Mouse (Mus musculus): ENCODE data around the gene Ift52. TPM values are rescaled to one million over a fixed set of nuclear protein-coding genes. Genes with fewer than 3 reads are reported as not detected.

Ift52 gene
- polyA plus RNA-seq, 1 experiment from 2014 or later = 58.6 TPM

GRCm38 (mm10) chr2:162999744-163000143 lies 17.4 kb upstream of the Ift52 start:
- 31% methylated on average over 3 of the region's 3 CpGs for WGBS
- Histone ChIP-seq H3K4me3 (ENCODE audit: low read depth, low read length) (no peak overlapping the region), H3K4me2 (no peak overlapping the region), H3K9me3 (ENCODE audit: control insufficient read depth, low read length) (no peaks in the 10 kb centered on the region), H3K4me1 (ENCODE audit: control insufficient read depth, insufficient read depth, low read length) (peaks cover 3% of the 10 kb centered on the region; the same call in 1 of the 2 replicates), H3K27ac (ENCODE audit: low read depth, low read length) (no peak overlapping the region), H3K27me3 (ENCODE audit: control insufficient read depth, insufficient read depth, low read length) (no peaks in the 10 kb centered on the region), H3K36me3 (ENCODE audit: control insufficient read depth, insufficient read depth, low read length) (no peaks in the 10 kb centered on the region), H3K9ac (ENCODE audit: low read length) (no peak overlapping the region)
- no peak for ATAC-seq (ENCODE audit: low FRiP score)
- peak; percentile 84 for DNase-seq (ENCODE audit: low spot score, missing footprints)

GRCm38 (mm10) chr2:163001071-163001470 lies 16.1 kb upstream of the Ift52 start:
- 88% methylated on average over 1 of the region's 1 CpGs for WGBS
- Histone ChIP-seq H3K36me3 (ENCODE audit: control insufficient read depth, insufficient read depth, low read length) (no peaks in the 10 kb centered on the region), H3K4me1 (ENCODE audit: control insufficient read depth, insufficient read depth, low read length) (peaks cover 3% of the 10 kb centered on the region; the same call in 1 of the 2 replicates), H3K27ac (ENCODE audit: low read depth, low read length) (no peak overlapping the region), H3K9me3 (ENCODE audit: control insufficient read depth, low read length) (no peaks in the 10 kb centered on the region), H3K4me2 (no peak overlapping the region), H3K9ac (ENCODE audit: low read length) (no peak overlapping the region), H3K27me3 (ENCODE audit: control insufficient read depth, insufficient read depth, low read length) (no peaks in the 10 kb centered on the region), H3K4me3 (ENCODE audit: low read depth, low read length) (no peak overlapping the region)
- DNase-seq (ENCODE audit: low spot score, missing footprints) (no peak), ATAC-seq (ENCODE audit: low FRiP score) (no peak)

GRCm38 (mm10) chr2:163007299-163007698 lies 9.9 kb upstream of the Ift52 start:
- H3K4me2 ChIP-seq = no peak overlapping the region
- ATAC-seq (ENCODE audit: low FRiP score) (no peak), DNase-seq (ENCODE audit: low spot score, missing footprints) (no peak)
- 82% methylated on average over 4 of the region's 4 CpGs for WGBS
- H3K4me1 ChIP-seq (ENCODE audit: control insufficient read depth, insufficient read depth, low read length) = no peaks in the 10 kb centered on the region
- no peaks in the 10 kb centered on the region for H3K27me3 ChIP-seq (ENCODE audit: control insufficient read depth, insufficient read depth, low read length)
- no peak overlapping the region for H3K4me3 ChIP-seq (ENCODE audit: low read depth, low read length)
- H3K9me3 ChIP-seq (ENCODE audit: control insufficient read depth, low read length) = no peaks in the 10 kb centered on the region
- no peak overlapping the region for H3K27ac ChIP-seq (ENCODE audit: low read depth, low read length)
- no peak overlapping the region for H3K9ac ChIP-seq (ENCODE audit: low read length)
- H3K36me3 ChIP-seq (ENCODE audit: control insufficient read depth, insufficient read depth, low read length) = no peaks in the 10 kb centered on the region

GRCm38 (mm10) chr2:163031289-163031688 lies 14.1 kb downstream of the Ift52 start:
- H3K27ac ChIP-seq (ENCODE audit: low read depth, low read length) = no peak overlapping the region
- H3K9ac ChIP-seq (ENCODE audit: low read length) = no peak overlapping the region
- H3K4me1 ChIP-seq (ENCODE audit: control insufficient read depth, insufficient read depth, low read length) = no peaks in the 10 kb centered on the region
- no peaks in the 10 kb centered on the region for H3K27me3 ChIP-seq (ENCODE audit: control insufficient read depth, insufficient read depth, low read length)
- 90% methylated on average over 5 of the region's 5 CpGs for WGBS
- no peak overlapping the region for H3K4me3 ChIP-seq (ENCODE audit: low read depth, low read length)
- peaks cover 9% of the 10 kb centered on the region; the same call in 1 of the 2 replicates for H3K36me3 ChIP-seq (ENCODE audit: control insufficient read depth, insufficient read depth, low read length)
- H3K4me2 ChIP-seq = no peak overlapping the region
- ATAC-seq (ENCODE audit: low FRiP score) (no peak), DNase-seq (ENCODE audit: low spot score, missing footprints) (no peak)
- H3K9me3 ChIP-seq (ENCODE audit: control insufficient read depth, low read length) = no peaks in the 10 kb centered on the region

- no peak overlapping the region for H3K9ac ChIP-seq (ENCODE audit: low read length)
- ATAC-seq (ENCODE audit: low FRiP score) (no peak), DNase-seq (ENCODE audit: low spot score, missing footprints) (no peak)
- H3K4me1 ChIP-seq (ENCODE audit: control insufficient read depth, insufficient read depth, low read length) = no peaks in the 10 kb centered on the region
- WGBS = 74% methylated on average over 2 of the region's 2 CpGs
- no peaks in the 10 kb centered on the region for H3K27me3 ChIP-seq (ENCODE audit: control insufficient read depth, insufficient read depth, low read length)
- H3K4me3 ChIP-seq (ENCODE audit: low read depth, low read length) = no peak overlapping the region
- H3K36me3 ChIP-seq (ENCODE audit: control insufficient read depth, insufficient read depth, low read length) = peaks cover 9% of the 10 kb centered on the region; the same call in 1 of the 2 replicates
- no peak overlapping the region for H3K27ac ChIP-seq (ENCODE audit: low read depth, low read length)
- no peak overlapping the region for H3K4me2 ChIP-seq
- H3K9me3 ChIP-seq (ENCODE audit: control insufficient read depth, low read length) = no peaks in the 10 kb centered on the region
Measured at GRCm38 (mm10) chr2:163031757-163032156, 14.6 kb downstream of the Ift52 start.

GRCm38 (mm10) chr2:163032622-163033021 lies 15.5 kb downstream of the Ift52 start:
- WGBS = 45% methylated on average over 4 of the region's 4 CpGs
- Histone ChIP-seq H3K4me1 (ENCODE audit: control insufficient read depth, insufficient read depth, low read length) (no peaks in the 10 kb centered on the region), H3K9me3 (ENCODE audit: control insufficient read depth, low read length) (no peaks in the 10 kb centered on the region), H3K4me3 (ENCODE audit: low read depth, low read length) (no peak overlapping the region), H3K36me3 (ENCODE audit: control insufficient read depth, insufficient read depth, low read length) (peaks cover 9% of the 10 kb centered on the region; the same call in 1 of the 2 replicates), H3K27me3 (ENCODE audit: control insufficient read depth, insufficient read depth, low read length) (no peaks in the 10 kb centered on the region), H3K4me2 (no peak overlapping the region), H3K27ac (ENCODE audit: low read depth, low read length) (no peak overlapping the region), H3K9ac (ENCODE audit: low read length) (no peak overlapping the region)
- no peak for ATAC-seq (ENCODE audit: low FRiP score)
- DNase-seq (ENCODE audit: low spot score, missing footprints) = no peak

GRCm38 (mm10) chr2:163039940-163040339 lies 22.8 kb downstream of the Ift52 start:
- Histone ChIP-seq H3K4me1 (ENCODE audit: control insufficient read depth, insufficient read depth, low read length) (no peaks in the 10 kb centered on the region), H3K27me3 (ENCODE audit: control insufficient read depth, insufficient read depth, low read length) (no peaks in the 10 kb centered on the region), H3K4me3 (ENCODE audit: low read depth, low read length) (no peak overlapping the region), H3K4me2 (no peak overlapping the region), H3K36me3 (ENCODE audit: control insufficient read depth, insufficient read depth, low read length) (peaks cover 11% of the 10 kb centered on the region), H3K27ac (ENCODE audit: low read depth, low read length) (no peak overlapping the region), H3K9ac (ENCODE audit: low read length) (no peak overlapping the region), H3K9me3 (ENCODE audit: control insufficient read depth, low read length) (no peaks in the 10 kb centered on the region)
- no peak for DNase-seq (ENCODE audit: low spot score, missing footprints)
- ATAC-seq (ENCODE audit: low FRiP score) = no peak
- 90% methylated on average over 7 of the region's 7 CpGs for WGBS

GRCm38 (mm10) chr2:163048125-163048524 lies 31.0 kb downstream of the Ift52 start:
- ATAC-seq (ENCODE audit: low FRiP score) = peak; percentile 65
- no peaks in the 10 kb centered on the region for H3K4me1 ChIP-seq (ENCODE audit: control insufficient read depth, insufficient read depth, low read length)
- H3K27ac ChIP-seq (ENCODE audit: low read depth, low read length) = no peak overlapping the region
- peaks cover 7% of the 10 kb centered on the region for H3K36me3 ChIP-seq (ENCODE audit: control insufficient read depth, insufficient read depth, low read length)
- H3K27me3 ChIP-seq (ENCODE audit: control insufficient read depth, insufficient read depth, low read length) = no peaks in the 10 kb centered on the region
- H3K4me3 ChIP-seq (ENCODE audit: low read depth, low read length) = no peak overlapping the region
- H3K9me3 ChIP-seq (ENCODE audit: control insufficient read depth, low read length) = no peaks in the 10 kb centered on the region
- WGBS = 3% methylated on average over 10 of the region's 10 CpGs
- H3K4me2 ChIP-seq = no peak overlapping the region
- H3K9ac ChIP-seq (ENCODE audit: low read length) = no peak overlapping the region
- peak; percentile 97 for DNase-seq (ENCODE audit: low spot score, missing footprints)

GRCm38 (mm10) chr2:163049116-163049515 lies 32.0 kb downstream of the Ift52 start:
- no peak overlapping the region for H3K4me3 ChIP-seq (ENCODE audit: low read depth, low read length)
- no peak overlapping the region for H3K9ac ChIP-seq (ENCODE audit: low read length)
- WGBS = 91% methylated on average over 2 of the region's 2 CpGs
- H3K4me2 ChIP-seq = no peak overlapping the region
- no peaks in the 10 kb centered on the region for H3K9me3 ChIP-seq (ENCODE audit: control insufficient read depth, low read length)
- ATAC-seq (ENCODE audit: low FRiP score) (no peak), DNase-seq (ENCODE audit: low spot score, missing footprints) (peak; percentile 41)
- H3K36me3 ChIP-seq (ENCODE audit: control insufficient read depth, insufficient read depth, low read length) = peaks cover 6% of the 10 kb centered on the region; the same call in 1 of the 2 replicates
- no peaks in the 10 kb centered on the region for H3K27me3 ChIP-seq (ENCODE audit: control insufficient read depth, insufficient read depth, low read length)
- 0 out of 2 replicates have a peak, but pooled peaks cover 2% of the 10 kb centered on the region for H3K4me1 ChIP-seq (ENCODE audit: control insufficient read depth, insufficient read depth, low read length)
- no peak overlapping the region for H3K27ac ChIP-seq (ENCODE audit: low read depth, low read length)
